Mouse (Mus musculus) spleen, adult 2 months (tissue): ENCODE measurements around the gene Zfp358. TPM values are rescaled to one million over a fixed set of nuclear protein-coding genes. Genes with fewer than 3 reads are reported as not detected.

Experiments used
- DNase-seq, 2 experiments: peaks; one replicate each; pipeline versions ENCODE4 v3.0.0 to v3.0.0-alpha.2; 2012 to 2021; ENCODE audit warnings: low spot score in 2 of 2, low read depth in 1 of 2
- H3K27ac ChIP-seq: fragments of 200-500 bp; 2 replicates; pipeline ENCODE4 v1.5.1; 2012; ENCODE audit warnings: low read length, inconsistent platforms; ENCODE audit not compliant: insufficient read depth
- H3K27me3 ChIP-seq: fragments of 200-500 bp; 2 replicates; pipeline ENCODE4 v1.6.1; 2012; ENCODE audit warnings: mild to moderate bottlenecking, moderate library complexity, low read length, inconsistent platforms; ENCODE audit not compliant: control insufficient read depth, insufficient read depth
- H3K36me3 ChIP-seq: fragments of 200-500 bp; 2 replicates; pipeline ENCODE4 v1.6.1; 2012; ENCODE audit warnings: mild to moderate bottlenecking, low read length, inconsistent platforms; ENCODE audit not compliant: control insufficient read depth, insufficient read depth
- H3K4me1 ChIP-seq: fragments of 200-500 bp; 2 replicates; pipeline ENCODE4 v1.6.1; 2011; ENCODE audit warnings: inconsistent platforms; ENCODE audit not compliant: control insufficient read depth, insufficient read depth, insufficient read length
- H3K4me3 ChIP-seq: fragments of 200-500 bp; 2 replicates; pipeline ENCODE4 v1.5.1; 2011; ENCODE audit warnings: mild to moderate bottlenecking, inconsistent platforms; ENCODE audit not compliant: insufficient read depth, insufficient read length; ENCODE audit errors: extremely low read depth
- CTCF ChIP-seq: fragments of 200-500 bp; IDR thresholded peaks from 2 replicates; pipeline ENCODE4 v1.5.1; 2011; ENCODE audit warnings: mild to moderate bottlenecking, inconsistent platforms; ENCODE audit not compliant: insufficient read depth, insufficient read length, insufficient replicate concordance; ENCODE audit errors: extremely low read depth
- POLR2A ChIP-seq: fragments of 200-500 bp; IDR thresholded peaks from 2 replicates; pipeline ENCODE4 v1.6.1; 2011; ENCODE audit warnings: low read depth, low read length, inconsistent platforms
- WGBS: fragments of 180-500 bp; shearing (Covaris S2); methylation state at CpG from one replicate; pipeline ENCODE4 v1.1.7; 2018; 5-methylcytosine and 5-hydroxymethylcytosine counted together
- polyA plus RNA-seq: library from polyadenylated mRNA; depleted of rRNA; stranded (reverse); fragments of >200 nt; gene quantifications from 2 replicates; pipeline ENCODE4 v1.2.3, GENCODE M21; 2012

The Zfp358 gene
- polyA plus RNA-seq, 1 experiment = 22.9 TPM

DNA sequence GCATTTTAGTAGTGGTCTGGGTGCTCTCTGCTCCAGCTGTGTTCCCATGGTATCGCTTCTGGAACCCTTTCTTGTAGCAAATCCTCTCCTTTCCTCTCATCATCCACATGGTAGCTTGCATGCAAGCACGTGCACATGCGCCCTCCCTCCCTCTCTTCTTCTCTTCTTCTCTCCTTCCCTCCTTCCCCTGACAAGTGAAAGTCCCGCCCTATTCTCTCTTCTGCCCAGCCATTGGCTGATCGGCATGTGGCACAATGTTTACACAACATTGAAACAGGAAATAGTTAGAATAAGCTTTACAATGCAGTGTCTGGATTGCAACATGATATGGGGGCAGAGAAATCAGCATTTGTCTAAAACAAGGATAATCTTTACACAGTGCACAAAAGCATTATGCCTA is 11.3 kb upstream of the Zfp358 start:
- Histone ChIP-seq H3K36me3 (no peaks in the 10 kb centered on the region), H3K4me3 (no peak overlapping the region), H3K27ac (no peak overlapping the region), H3K4me1 (no peaks in the 10 kb centered on the region), H3K27me3 (no peaks in the 10 kb centered on the region)
- TF ChIP-seq CTCF (no peak), POLR2A (no peak)
- 65% methylated on average over 5 of the region's 5 CpGs for whole genome bisulfite sequencing
- DNase-seq = no peak

GRCm38 (mm10) chr8:3482240-3482740 is 10.6 kb upstream of the Zfp358 start:
- no peaks in the 10 kb centered on the region for H3K36me3 ChIP-seq
- H3K4me3 ChIP-seq = no peak overlapping the region
- TF ChIP-seq CTCF = no peak
- no peak for TF ChIP-seq POLR2A
- no peak for DNase-seq
- no peaks in the 10 kb centered on the region for H3K4me1 ChIP-seq
- H3K27me3 ChIP-seq = no peaks in the 10 kb centered on the region
- no peak overlapping the region for H3K27ac ChIP-seq
- WGBS = 91% methylated on average over 22 of the region's 22 CpGs

GRCm38 (mm10) chr8:3483546-3483945 is 9.4 kb upstream of the Zfp358 start:
- WGBS = 32% methylated on average over 7 of the region's 7 CpGs
- DNase-seq = no peak
- H3K4me1 ChIP-seq = no peaks in the 10 kb centered on the region
- no peak overlapping the region for H3K4me3 ChIP-seq
- H3K27ac ChIP-seq = no peak overlapping the region
- TF ChIP-seq POLR2A (no peak), CTCF (no peak)
- H3K27me3 ChIP-seq = no peaks in the 10 kb centered on the region
- no peaks in the 10 kb centered on the region for H3K36me3 ChIP-seq

DNA sequence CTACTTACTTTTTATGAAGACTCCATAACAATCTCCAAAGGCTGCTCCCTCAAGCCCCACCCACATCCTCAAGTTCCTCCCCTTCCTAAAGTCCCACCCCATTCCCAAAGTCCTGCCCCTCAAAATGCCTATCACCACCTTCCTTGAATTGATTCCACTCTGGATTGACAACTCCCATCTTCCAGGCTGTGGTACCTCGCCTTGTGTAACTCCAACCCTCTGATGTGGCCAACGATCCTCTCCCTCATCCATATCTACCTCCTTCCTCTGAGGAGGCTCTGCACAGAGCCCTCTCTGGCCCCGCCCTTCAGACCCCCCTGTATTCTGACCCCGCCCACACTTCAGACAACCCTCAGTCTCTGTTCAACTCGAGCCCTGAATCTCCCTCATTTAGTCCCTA is 7.7 kb upstream of the Zfp358 start:
- 38% methylated on average over 5 of the region's 5 CpGs for WGBS
- TF ChIP-seq CTCF = no peak
- no peak for TF ChIP-seq POLR2A
- H3K36me3 ChIP-seq = no peaks in the 10 kb centered on the region

GRCm38 (mm10) chr8:3493845-3494208 is 889 bp downstream of the Zfp358 start:
- no peak for TF ChIP-seq CTCF
- no peak for TF ChIP-seq POLR2A
- Histone ChIP-seq H3K4me3 (no peak overlapping the region), H3K27me3 (no peaks in the 10 kb centered on the region), H3K27ac (no peak overlapping the region), H3K4me1 (0 out of 2 replicates have a peak, but pooled peaks cover 3% of the 10 kb centered on the region), H3K36me3 (no peaks in the 10 kb centered on the region; the same call in 1 of the 2 replicates)
- no peak for DNase-seq
- WGBS = 25% methylated on average over 6 of the region's 6 CpGs

More for the DNA sequence above, 7.7 kb upstream of the Zfp358 start:
- Histone ChIP-seq H3K4me3 (no peak overlapping the region), H3K4me1 (no peaks in the 10 kb centered on the region), H3K27me3 (no peaks in the 10 kb centered on the region), H3K27ac (no peak overlapping the region)
- DNase-seq = no peak

- TF ChIP-seq CTCF (no peak), POLR2A (no peak)
- H3K4me3 ChIP-seq = no peak overlapping the region
- no peak for DNase-seq
- H3K4me1 ChIP-seq = 0 out of 2 replicates have a peak, but pooled peaks cover 3% of the 10 kb centered on the region
- no peak overlapping the region for H3K27ac ChIP-seq
- no peaks in the 10 kb centered on the region for H3K27me3 ChIP-seq
- WGBS = 94% methylated on average over 44 of the region's 44 CpGs
- H3K36me3 ChIP-seq = no peaks in the 10 kb centered on the region; the same call in 1 of the 2 replicates
Observed at GRCm38 (mm10) chr8:3495578-3496427, 2.9 kb downstream of the Zfp358 start.

DNA sequence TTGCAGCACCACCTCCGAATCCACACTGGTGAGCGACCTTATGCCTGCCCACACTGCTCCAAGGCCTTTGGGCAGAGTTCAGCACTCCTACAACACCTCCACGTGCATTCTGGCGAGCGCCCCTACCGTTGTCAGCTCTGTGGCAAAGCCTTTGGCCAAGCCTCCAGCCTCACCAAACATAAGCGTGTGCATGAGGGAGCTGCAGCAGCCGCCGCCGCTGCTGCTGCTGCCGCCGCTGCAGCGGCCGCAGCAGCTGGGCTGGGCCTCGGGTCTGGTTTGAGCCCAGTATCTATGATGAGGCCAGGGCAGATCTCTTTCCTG is 3.5 kb downstream of the Zfp358 start:
- no peak for TF ChIP-seq CTCF
- no peak for TF ChIP-seq POLR2A
- 0 out of 2 replicates have a peak, but pooled peaks cover 3% of the 10 kb centered on the region for H3K4me1 ChIP-seq
- H3K27ac ChIP-seq = no peak overlapping the region
- H3K27me3 ChIP-seq = no peaks in the 10 kb centered on the region
- no peak overlapping the region for H3K4me3 ChIP-seq
- DNase-seq = no peak
- 94% methylated on average over 15 of the region's 15 CpGs for WGBS
- no peaks in the 10 kb centered on the region; the same call in 1 of the 2 replicates for H3K36me3 ChIP-seq
